Mouse (Mus musculus) ES-CJ7 (cell line): Measurements from ENCODE around the gene 1700069L16Rik.

ENCODE experiments used
- DNase-seq: peaks from one replicate; pipeline ENCODE4 v3.0.0; 2011; ENCODE audit warnings: low read depth, low spot score

1700069L16Rik gene

DNA sequence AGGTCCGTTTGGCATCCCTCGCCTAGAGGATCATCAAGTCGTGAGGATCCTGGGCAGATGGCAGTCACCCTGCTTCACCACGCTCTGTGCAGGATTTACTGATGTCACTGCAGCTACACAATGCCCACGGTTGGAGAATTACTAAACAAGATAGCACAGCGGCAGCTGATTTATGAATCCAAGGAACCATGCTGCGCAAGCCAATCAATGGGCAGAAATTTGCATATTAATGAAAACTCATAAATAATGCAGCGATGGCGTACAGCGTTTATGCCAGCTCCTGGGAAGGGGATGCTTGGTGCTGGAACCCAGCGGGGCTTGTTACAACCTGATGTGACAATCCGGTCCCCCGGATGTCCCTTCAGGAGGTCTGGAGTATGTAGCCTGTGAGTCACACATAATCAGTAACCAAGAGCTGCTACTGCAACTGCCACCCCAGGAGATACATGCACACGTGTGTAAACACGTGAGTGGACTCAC, 34.5 kb downstream of the 1700069L16Rik start:
- DNase-seq, result no peak

GRCm38 (mm10) chr5:113687514-113687913, 37.1 kb downstream of the 1700069L16Rik start:
- DNase-seq, result peak; percentile 34

GRCm38 (mm10) chr5:113685471-113685870, 39.1 kb downstream of the 1700069L16Rik start:
- no peak for DNase-seq

- DNase-seq, result no peak
Observed at GRCm38 (mm10) chr5:113683246-113683645, 41.3 kb downstream of the 1700069L16Rik start.

DNA sequence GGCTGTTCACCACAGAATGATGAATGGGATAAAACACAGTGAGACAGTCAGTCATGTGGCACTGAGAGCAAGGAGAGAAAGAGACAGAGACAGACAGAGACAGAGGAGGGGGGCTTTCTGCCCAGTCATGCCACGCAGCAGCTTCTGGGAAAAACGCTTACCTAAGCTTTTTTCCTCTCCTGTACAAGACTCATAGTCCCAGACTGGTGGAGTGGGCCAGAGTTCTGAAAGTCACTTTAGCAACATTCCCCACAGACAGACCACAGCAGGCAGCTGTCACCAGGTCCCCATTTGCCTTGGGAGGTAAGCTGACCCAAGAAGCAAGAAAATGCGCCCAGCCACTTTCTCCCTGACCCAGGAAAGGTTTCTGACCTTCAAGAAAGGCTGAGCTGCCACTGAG, 42.1 kb downstream of the 1700069L16Rik start:
- DNase-seq, result no peak

- DNase-seq, result no peak
Observed at GRCm38 (mm10) chr5:113681219-113681618, 43.4 kb downstream of the 1700069L16Rik start.

- DNase-seq, result no peak
Observed at GRCm38 (mm10) chr5:113679509-113679908, 45.1 kb downstream of the 1700069L16Rik start.

DNA sequence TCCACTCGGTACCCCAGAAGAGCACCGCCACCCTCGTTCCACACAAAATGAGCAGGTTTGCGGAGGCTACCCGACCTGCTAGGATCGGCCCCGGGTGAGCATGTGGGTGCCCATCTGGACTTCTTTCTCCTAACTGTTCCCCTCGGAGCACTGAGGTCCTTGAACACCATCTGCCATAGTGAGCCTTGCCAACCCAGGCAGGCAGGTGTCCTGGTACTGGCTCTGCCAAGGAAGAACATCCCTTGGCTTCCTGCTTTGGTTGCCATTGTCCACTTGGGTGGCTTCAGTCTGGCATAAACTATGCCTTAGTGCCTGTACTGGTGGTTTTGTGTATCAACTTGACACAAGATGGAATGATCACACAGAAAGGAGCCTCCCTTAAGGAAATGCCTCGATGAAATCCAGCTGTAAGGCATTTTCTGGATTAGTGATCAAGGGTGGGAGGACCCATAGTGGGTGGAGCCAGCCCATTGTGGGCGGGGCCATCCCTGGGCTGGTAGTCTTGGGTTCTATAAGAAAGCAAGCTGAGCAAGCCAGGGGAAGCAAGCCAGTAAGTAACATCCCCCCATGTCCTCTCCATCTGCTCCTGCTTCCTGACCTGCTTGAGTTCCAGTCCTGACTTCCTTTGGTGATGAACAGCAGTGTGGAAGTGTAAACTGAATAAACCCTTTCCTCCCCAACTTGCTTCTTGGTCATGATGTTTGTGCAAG, 45.7 kb downstream of the 1700069L16Rik start:
- DNase-seq, result no peak

DNA sequence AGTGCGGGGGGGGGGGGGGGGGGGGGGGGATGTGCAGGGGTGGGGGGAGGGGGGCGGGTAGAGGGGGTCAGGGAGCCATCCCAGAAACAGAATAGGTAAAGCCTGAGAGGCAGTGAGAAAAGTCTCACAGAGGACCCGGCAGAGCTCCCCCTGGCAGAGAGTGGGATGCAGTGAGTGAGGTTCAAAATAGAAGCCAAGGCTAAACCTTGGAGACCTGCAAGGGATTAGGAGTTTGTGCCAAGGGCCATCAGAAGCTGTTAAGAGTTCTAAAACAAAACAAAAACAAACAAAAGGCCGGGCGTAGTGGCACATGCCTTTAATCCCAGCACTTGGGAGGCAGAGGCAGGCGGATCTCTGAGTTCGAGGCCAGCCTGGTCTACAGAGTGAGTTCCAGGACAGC, 47.0 kb downstream of the 1700069L16Rik start:
- peak; percentile 26 for DNase-seq

- DNase-seq, result no peak
Observed at GRCm38 (mm10) chr5:113674851-113675250, 49.7 kb downstream of the 1700069L16Rik start.

DNA sequence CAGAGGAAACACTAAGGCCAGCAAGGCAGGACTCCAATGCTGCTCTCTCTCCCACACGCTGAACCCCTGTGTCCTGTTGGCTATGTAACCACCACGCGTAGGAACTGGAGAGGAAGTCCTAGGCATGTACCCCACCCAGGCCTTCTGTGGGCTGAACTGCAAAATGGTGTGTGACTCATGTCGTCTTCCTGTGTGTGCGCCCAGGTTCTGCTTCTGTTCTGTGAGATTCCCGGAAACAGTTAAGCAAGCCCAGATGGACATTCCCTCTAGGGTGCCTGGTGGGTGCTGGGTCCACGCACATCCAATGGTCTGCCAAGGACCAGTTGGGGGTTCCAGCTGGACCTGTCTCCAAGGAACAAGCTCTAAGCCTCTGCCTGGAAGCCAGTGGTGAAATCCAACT, 52.1 kb downstream of the 1700069L16Rik start:
- no peak for DNase-seq

DNA sequence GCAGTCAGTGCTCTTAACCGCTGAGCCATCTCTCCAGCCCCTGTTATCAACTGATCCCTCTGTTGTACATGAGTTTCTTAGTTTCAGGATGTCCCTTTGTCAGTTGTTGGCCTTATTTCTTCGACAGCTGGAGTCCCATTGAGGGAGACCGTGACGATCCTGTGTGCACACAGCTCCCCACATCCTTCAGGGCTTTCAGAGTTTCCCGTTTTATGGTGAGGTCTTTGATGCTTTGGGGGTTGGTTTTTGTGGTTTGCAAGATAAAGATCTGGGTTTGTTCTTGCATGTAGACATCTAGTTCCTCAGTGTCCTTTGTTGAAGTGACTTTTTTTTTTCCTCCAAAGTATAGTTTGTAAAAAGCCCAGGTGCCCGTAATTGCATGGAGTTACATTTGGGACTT, 54.0 kb downstream of the 1700069L16Rik start:
- no peak for DNase-seq

DNA sequence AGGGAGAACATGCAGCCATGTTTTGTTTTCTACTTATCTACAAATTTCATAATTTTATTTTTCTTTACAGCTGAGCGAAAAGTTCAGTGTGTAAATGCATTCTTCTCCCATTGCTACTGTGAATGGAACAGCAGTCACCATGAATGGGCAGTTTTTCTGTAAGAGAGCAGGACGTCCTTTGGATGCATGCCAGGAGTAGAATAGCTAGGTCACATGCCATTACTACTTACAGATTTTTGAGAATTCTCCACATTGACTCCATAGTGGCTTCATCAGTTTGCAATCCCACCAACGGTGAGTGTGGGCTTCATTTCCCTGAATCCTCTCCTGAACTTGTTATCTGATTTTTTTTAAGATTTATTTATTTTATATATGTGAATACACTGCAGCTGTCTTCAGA, 54.5 kb downstream of the 1700069L16Rik start:
- no peak for DNase-seq

- peak; percentile 94 for DNase-seq
Observed at GRCm38 (mm10) chr5:113664629-113665195, 59.9 kb downstream of the 1700069L16Rik start.

DNA sequence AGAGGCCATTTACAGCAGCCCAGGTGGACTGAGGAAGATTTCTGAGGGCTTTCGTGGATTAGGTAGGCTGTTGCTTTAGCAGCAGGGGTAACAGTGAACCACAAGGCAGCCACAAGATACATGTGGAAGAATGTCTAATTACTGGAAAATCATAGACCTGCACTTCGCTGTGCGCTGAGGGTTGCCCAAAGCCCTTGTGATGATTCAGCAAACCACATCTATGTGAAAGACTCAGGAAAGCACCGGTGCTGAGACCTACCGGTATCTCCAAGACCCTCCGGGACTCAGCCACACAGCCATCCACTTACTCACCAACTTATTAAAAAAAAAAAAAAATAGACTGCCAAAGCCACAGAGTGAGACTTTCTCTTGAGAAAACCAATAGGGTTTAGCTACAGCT, 60.4 kb downstream of the 1700069L16Rik start:
- DNase-seq, result no peak

DNA sequence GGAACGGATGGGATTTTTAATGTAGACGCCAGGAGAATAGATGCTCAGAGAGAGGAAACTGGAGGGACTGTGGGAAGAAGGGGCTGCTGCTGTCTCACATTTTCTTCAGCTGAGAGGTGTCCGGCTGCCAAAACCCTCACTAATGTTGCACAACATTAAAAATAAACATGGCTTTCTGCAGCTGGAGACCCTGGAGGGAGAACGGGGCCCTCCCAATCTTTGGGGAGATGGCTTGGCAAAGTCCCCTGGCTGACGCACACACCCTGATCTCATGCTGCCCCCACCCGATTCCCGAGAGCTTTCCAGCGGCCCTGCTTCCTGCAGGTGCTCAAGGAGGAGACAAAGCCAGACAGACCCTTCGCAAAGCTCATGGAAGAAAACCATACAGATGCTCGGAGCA, 63.7 kb downstream of the 1700069L16Rik start:
- DNase-seq, result no peak

- DNase-seq, result no peak
Observed at GRCm38 (mm10) chr5:113654821-113655220, 69.8 kb downstream of the 1700069L16Rik start.

DNA sequence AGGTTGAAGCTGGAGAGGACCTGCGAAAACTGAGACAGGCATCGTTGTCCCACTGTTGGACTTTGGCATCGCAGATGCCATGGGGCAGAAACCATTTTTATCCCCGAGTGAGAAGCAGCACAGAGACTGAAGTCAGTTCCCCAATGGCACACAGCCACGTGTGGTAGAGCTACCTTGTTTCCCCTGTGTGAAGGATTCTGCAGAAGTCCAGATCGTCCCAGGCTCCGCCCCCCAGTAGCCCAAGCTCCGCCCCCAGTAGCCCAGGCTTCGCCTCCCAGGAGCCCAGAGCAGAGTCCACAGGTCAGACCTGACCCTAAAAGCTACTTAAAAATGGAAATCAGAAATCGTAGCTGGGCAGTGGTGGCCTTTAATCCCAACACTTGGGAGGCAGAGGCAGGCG, 70.4 kb downstream of the 1700069L16Rik start:
- peak; percentile 56 for DNase-seq

GRCm38 (mm10) chr5:113652215-113652614, 72.4 kb downstream of the 1700069L16Rik start:
- DNase-seq, result peak; percentile 20

DNA sequence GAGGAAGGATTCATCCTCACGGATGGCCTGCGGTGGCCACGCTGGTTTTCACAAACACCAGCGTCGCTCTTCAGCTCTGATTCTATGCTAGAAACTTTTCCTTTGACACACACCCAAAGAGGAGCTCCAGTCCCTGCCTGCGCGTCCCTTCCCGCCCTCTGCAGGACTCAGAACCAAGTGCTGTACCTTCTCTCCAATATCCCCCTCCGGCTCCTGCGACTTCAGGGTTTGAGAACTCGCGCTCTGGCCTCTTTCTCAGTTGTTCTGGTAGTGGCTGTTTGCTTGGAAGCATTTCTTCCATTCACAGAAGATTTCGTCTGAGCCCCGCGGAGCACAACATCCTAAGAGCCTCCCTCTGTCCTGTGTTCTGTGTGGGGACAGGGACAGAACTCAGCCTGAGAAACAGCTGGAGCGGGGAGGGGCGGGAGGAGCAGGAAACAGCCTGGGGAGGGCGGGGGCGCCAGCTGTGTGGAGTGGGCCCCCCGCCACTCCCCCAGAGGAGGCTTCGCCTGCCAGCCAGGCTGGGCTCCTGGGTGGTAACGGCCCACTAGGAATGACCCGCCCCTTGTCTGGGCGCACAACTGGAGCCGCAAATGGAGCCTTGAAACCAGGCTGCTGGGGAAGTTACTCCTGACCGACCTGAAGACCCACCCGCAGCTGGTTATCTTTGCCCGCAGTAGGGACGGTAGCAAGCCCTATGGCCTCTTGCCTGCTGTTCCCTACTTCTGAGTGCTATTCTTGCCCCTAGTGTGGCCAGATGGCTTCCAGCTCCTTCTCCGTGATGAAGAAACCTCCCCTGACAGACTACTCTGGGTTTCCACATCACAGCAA, 74.3 kb downstream of the 1700069L16Rik start, which contains the start of gene Cmklr1:
TSS of gene Cmklr1 (minus strand) at position 392 of the 831 bp plus-strand sequence.
- DNase-seq, result peak; percentile 19

DNA sequence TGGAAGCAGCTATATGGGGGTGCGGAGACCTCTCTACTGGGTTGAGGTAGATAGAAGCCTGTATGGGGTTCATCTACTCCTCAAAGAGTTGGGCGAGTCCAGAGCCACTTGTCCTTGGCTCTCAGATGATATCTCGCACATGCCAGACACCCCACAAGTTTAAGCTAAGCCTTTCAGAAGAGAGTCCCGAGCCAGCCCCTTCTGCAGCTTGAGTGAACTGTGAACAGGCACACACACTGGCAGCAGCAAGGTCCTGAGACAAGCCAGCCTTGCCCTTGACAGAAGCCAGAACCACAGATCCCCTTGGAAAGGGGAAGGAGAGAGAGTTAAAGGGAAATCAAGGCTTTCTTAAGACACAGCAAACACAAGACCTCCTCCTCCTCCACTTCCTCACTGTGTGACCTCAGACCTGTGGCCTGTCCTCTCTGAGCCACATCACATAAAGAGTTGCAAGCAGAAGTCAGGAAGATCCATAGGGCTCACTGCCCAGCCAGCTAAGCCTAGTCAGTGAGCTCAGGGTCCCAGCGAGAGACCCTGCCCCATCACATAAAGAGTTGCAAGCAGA, 75.8 kb downstream of the 1700069L16Rik start:
- DNase-seq, result no peak

GRCm38 (mm10) chr5:113647141-113647540, 77.4 kb downstream of the 1700069L16Rik start:
- no peak for DNase-seq
